Mouse (Mus musculus): ENCODE data around the gene Gpx3. TPM values are rescaled to one million over a fixed set of nuclear protein-coding genes. Genes with fewer than 3 reads are reported as not detected.

Gene Gpx3
- total and polyA plus RNA-seq, 2 experiments, result 2.0 to 2.7 TPM

DNA sequence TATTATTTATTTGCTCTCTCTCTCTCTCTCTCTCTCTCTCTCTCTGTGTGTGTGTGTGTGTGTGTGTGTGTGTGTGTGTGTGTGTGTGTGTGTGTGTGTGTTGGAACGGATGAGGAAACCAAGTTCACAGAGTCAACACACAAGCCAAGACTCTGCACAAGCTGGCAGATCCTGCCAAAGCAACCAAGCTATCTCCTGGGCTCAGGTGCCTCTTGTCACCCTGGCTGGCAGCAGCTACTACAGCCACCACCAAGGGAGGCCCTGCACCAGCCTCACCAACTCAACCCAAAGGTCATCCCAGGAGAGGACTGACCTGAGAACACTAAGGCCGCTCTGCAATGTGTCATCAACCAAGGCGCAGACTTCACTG, 34.5 kb downstream of the Gpx3 start:
- WGBS, result 19% methylated on average over 3 of the region's 3 CpGs
- H3K9ac ChIP-seq (ENCODE audit: low read depth, low read length), result no peak overlapping the region
- H3K4me1 ChIP-seq (ENCODE audit: control insufficient read depth, insufficient read depth, low read length), result peaks cover 12% of the 10 kb centered on the region
- DNase-seq (ENCODE audit: extremely low read depth, low read depth, low spot score), result peak; percentile 93
- H3K79me2 ChIP-seq (ENCODE audit: control insufficient read depth, insufficient read depth, low read length), result no peaks in the 10 kb centered on the region; the same call in 1 of the 2 replicates
- TF ChIP-seq CTCF (IDR thresholded peaks at IDR 0.05; ENCODE audit: low read depth, low read length) (no peak), POLR2A (IDR thresholded peaks at IDR 0.05; ENCODE audit: extremely low read depth, insufficient read depth, low read length) (no peak)
- H3K4me3 ChIP-seq (ENCODE audit: insufficient read depth, low read depth, low read length), result no peak overlapping the region
- H3K27ac ChIP-seq (replicated peaks; ENCODE audit: insufficient read depth, low read depth, low read length), result no peak overlapping the region
- peaks cover 2% of the 10 kb centered on the region; the same call in 1 of the 2 replicates for H3K36me3 ChIP-seq (ENCODE audit: control insufficient read depth, insufficient read depth, low read length)
- no peaks in the 10 kb centered on the region for H3K27me3 ChIP-seq (ENCODE audit: control insufficient read depth, insufficient read depth, low read length)

GRCm38 (mm10) chr11:54939501-54939900, 37.2 kb downstream of the Gpx3 start:
- peaks cover 7% of the 10 kb centered on the region; the same call in 1 of the 2 replicates for H3K79me2 ChIP-seq (ENCODE audit: control insufficient read depth, insufficient read depth, low read length)
- no peak for TF ChIP-seq CTCF (IDR thresholded peaks at IDR 0.05; ENCODE audit: low read depth, low read length)
- no peak for TF ChIP-seq POLR2A (IDR thresholded peaks at IDR 0.05; ENCODE audit: extremely low read depth, insufficient read depth, low read length)
- H3K36me3 ChIP-seq (ENCODE audit: control insufficient read depth, insufficient read depth, low read length), result peaks cover 2% of the 10 kb centered on the region; the same call in 1 of the 2 replicates
- WGBS, result 88% methylated on average over 8 of the region's 8 CpGs
- no peaks in the 10 kb centered on the region for H3K27me3 ChIP-seq (ENCODE audit: control insufficient read depth, insufficient read depth, low read length)
- H3K4me1 ChIP-seq (ENCODE audit: control insufficient read depth, insufficient read depth, low read length), result peaks cover 12% of the 10 kb centered on the region
- H3K9ac ChIP-seq (ENCODE audit: low read depth, low read length), result no peak overlapping the region
- no peak overlapping the region for H3K27ac ChIP-seq (replicated peaks; ENCODE audit: insufficient read depth, low read depth, low read length)
- no peak overlapping the region for H3K4me3 ChIP-seq (ENCODE audit: insufficient read depth, low read depth, low read length)
- no peak for DNase-seq (ENCODE audit: extremely low read depth, low read depth, low spot score)

DNA sequence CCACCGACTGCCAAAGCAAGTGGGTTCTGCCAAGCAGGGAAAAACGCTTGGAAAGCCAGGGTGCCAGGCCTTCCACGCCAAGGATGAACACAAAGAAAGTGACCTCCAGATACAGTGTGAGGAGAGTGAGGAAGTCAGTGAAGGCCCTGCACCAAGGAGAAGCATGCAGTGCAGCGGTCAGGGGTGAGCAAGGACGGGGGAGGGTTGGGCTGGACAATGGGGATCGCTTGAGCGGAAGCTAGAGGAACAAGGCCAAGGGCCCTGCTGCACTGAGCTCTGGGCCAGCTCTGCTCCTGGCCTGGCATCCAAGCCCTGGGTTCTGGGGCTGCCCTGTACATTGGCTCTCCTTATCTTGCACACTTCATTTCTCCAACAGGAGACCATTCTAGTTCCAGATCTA, 37.8 kb downstream of the Gpx3 start:
- Histone ChIP-seq H3K4me3 (ENCODE audit: insufficient read depth, low read depth, low read length) (no peak overlapping the region), H3K27ac (replicated peaks; ENCODE audit: insufficient read depth, low read depth, low read length) (no peak overlapping the region), H3K36me3 (ENCODE audit: control insufficient read depth, insufficient read depth, low read length) (peaks cover 2% of the 10 kb centered on the region; the same call in 1 of the 2 replicates), H3K9ac (ENCODE audit: low read depth, low read length) (no peak overlapping the region), H3K79me2 (ENCODE audit: control insufficient read depth, insufficient read depth, low read length) (peaks cover 10% of the 10 kb centered on the region; the same call in 1 of the 2 replicates), H3K27me3 (ENCODE audit: control insufficient read depth, insufficient read depth, low read length) (no peaks in the 10 kb centered on the region), H3K4me1 (ENCODE audit: control insufficient read depth, insufficient read depth, low read length) (peaks cover 12% of the 10 kb centered on the region)
- 72% methylated on average over 7 of the region's 7 CpGs for WGBS
- TF ChIP-seq CTCF (IDR thresholded peaks at IDR 0.05; ENCODE audit: low read depth, low read length) (no peak), POLR2A (IDR thresholded peaks at IDR 0.05; ENCODE audit: extremely low read depth, insufficient read depth, low read length) (no peak)
- no peak for DNase-seq (ENCODE audit: extremely low read depth, low read depth, low spot score)

- Histone ChIP-seq H3K36me3 (ENCODE audit: control insufficient read depth, insufficient read depth, low read length) (no peaks in the 10 kb centered on the region), H3K27me3 (ENCODE audit: control insufficient read depth, insufficient read depth, low read length) (no peaks in the 10 kb centered on the region), H3K79me2 (ENCODE audit: control insufficient read depth, insufficient read depth, low read length) (peaks cover 20% of the 10 kb centered on the region; the same call in 1 of the 2 replicates), H3K4me3 (ENCODE audit: insufficient read depth, low read depth, low read length) (no peak overlapping the region), H3K4me1 (ENCODE audit: control insufficient read depth, insufficient read depth, low read length) (peaks cover 6% of the 10 kb centered on the region), H3K9ac (ENCODE audit: low read depth, low read length) (no peak overlapping the region), H3K27ac (replicated peaks; ENCODE audit: insufficient read depth, low read depth, low read length) (no peak overlapping the region)
- 79% methylated on average over 3 of the region's 3 CpGs for WGBS
- TF ChIP-seq POLR2A (IDR thresholded peaks at IDR 0.05; ENCODE audit: extremely low read depth, insufficient read depth, low read length), result no peak
- no peak for TF ChIP-seq CTCF (IDR thresholded peaks at IDR 0.05; ENCODE audit: low read depth, low read length)
- no peak for DNase-seq (ENCODE audit: extremely low read depth, low read depth, low spot score)
Measured at GRCm38 (mm10) chr11:54944702-54945101, 42.4 kb downstream of the Gpx3 start.

GRCm38 (mm10) chr11:54949717-54950116, 47.5 kb downstream of the Gpx3 start:
- no peak overlapping the region for H3K9ac ChIP-seq (ENCODE audit: low read depth, low read length)
- no peak overlapping the region for H3K27ac ChIP-seq (replicated peaks; ENCODE audit: insufficient read depth, low read depth, low read length)
- H3K79me2 ChIP-seq (ENCODE audit: control insufficient read depth, insufficient read depth, low read length), result peaks cover 34% of the 10 kb centered on the region; the same call in 1 of the 2 replicates
- no peaks in the 10 kb centered on the region for H3K27me3 ChIP-seq (ENCODE audit: control insufficient read depth, insufficient read depth, low read length)
- WGBS, result 27% methylated on average over 1 of the region's 1 CpGs
- no peak for DNase-seq (ENCODE audit: extremely low read depth, low read depth, low spot score)
- H3K4me1 ChIP-seq (ENCODE audit: control insufficient read depth, insufficient read depth, low read length), result peaks cover 6% of the 10 kb centered on the region
- H3K36me3 ChIP-seq (ENCODE audit: control insufficient read depth, insufficient read depth, low read length), result no peaks in the 10 kb centered on the region
- no peak overlapping the region for H3K4me3 ChIP-seq (ENCODE audit: insufficient read depth, low read depth, low read length)
- no peak for TF ChIP-seq POLR2A (IDR thresholded peaks at IDR 0.05; ENCODE audit: extremely low read depth, insufficient read depth, low read length)
- TF ChIP-seq CTCF (IDR thresholded peaks at IDR 0.05; ENCODE audit: low read depth, low read length), result no peak

- DNase-seq (ENCODE audit: extremely low read depth, low read depth, low spot score), result no peak
- H3K4me1 ChIP-seq (ENCODE audit: control insufficient read depth, insufficient read depth, low read length), result peaks cover 6% of the 10 kb centered on the region
- WGBS, result 81% methylated on average over 6 of the region's 6 CpGs
- no peaks in the 10 kb centered on the region for H3K27me3 ChIP-seq (ENCODE audit: control insufficient read depth, insufficient read depth, low read length)
- TF ChIP-seq CTCF (IDR thresholded peaks at IDR 0.05; ENCODE audit: low read depth, low read length) (no peak), POLR2A (IDR thresholded peaks at IDR 0.05; ENCODE audit: extremely low read depth, insufficient read depth, low read length) (no peak)
- no peak overlapping the region for H3K9ac ChIP-seq (ENCODE audit: low read depth, low read length)
- no peak overlapping the region for H3K27ac ChIP-seq (replicated peaks; ENCODE audit: insufficient read depth, low read depth, low read length)
- no peak overlapping the region for H3K4me3 ChIP-seq (ENCODE audit: insufficient read depth, low read depth, low read length)
- H3K79me2 ChIP-seq (ENCODE audit: control insufficient read depth, insufficient read depth, low read length), result peaks cover 34% of the 10 kb centered on the region; the same call in 1 of the 2 replicates
- no peaks in the 10 kb centered on the region for H3K36me3 ChIP-seq (ENCODE audit: control insufficient read depth, insufficient read depth, low read length)
Measured at GRCm38 (mm10) chr11:54950684-54951083, 48.4 kb downstream of the Gpx3 start.
